Mouse (Mus musculus): ENCODE measurements around the gene Npnt.

DNA sequence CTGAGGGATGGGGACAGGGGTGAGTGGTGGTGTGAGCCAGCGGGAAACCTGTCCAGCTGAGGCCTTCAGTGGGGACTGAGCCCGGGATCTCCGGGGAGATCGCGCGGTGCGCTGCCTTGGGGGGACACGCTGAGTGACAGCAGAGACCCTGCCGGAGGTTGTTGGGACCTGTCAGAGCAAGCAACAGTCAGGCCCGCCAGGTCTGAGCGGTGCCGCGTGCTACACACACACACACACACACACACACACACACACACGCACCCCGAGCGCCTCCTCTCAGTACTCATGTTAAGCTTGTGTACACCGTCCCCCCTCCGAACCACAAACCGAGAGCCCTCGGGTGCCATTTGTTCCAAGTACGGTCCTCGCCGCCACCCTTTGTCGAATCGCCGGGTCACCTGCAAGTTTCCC, 706 bp downstream of the Npnt start:
- no peak for TF ChIP-seq TCF12 (IDR thresholded peaks at IDR 0.05; ENCODE audit: insufficient read depth, poor library complexity, severe bottlenecking)
- TF ChIP-seq POLR2A (IDR thresholded peaks at IDR 0.05; ENCODE audit: insufficient read length, low read depth), result no peak
